In the genomic region with DNA sequence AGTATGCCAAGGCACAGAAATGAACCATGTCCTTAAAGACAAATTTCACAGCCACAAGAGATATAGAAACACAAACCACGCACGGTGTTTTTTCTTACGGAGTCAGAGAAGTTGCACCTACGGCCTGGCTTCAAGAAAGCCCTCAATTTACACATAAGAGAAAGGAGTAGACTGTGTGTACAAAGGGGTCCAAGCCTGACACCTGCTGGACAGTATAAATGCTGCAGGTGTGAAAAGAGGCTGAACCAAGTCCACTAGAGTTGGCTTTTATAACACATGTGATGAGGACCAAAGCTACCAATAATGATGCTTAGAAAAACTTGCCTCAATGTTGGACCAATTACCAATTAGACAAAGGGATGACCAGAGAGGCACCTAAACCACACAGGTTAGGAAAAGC, we compare ENCODE assay signal across 8 mouse cellular contexts. TPM values are rescaled to one million over a fixed set of nuclear protein-coding genes. Genes with fewer than 3 reads are reported as not detected.
A peak's percentile ranks its signal among the peaks of the same experiment; 100 is the strongest.
DNase-seq lines count a peak whose midpoint lies in the region; ATAC-seq and TF ChIP-seq lines count a peak whose summit lies in the region.

No protein-coding gene starts in this region.

- TF ChIP-seq EP300 in liver, embryonic 14.5 days (IDR thresholded peaks at IDR 0.05; ENCODE audit: low read depth) = no peak

- peak; percentile 92 for DNase-seq in 3T3-L1 (ENCODE audit: low read depth, low spot score)
- DNase-seq in liver, embryonic 14.5 days (ENCODE audit: low read depth in 3 of 3, low spot score in 3 of 3) = peak in 2 of 3 experiments; percentile 41 to 44
- peak; percentile 67 for DNase-seq in thymus, postnatal 25 days

- H3K9ac ChIP-seq in forebrain, embryonic 16.5 days (replicated peaks; ENCODE audit: low read depth, low read length) = no peak overlapping the region
- no peak overlapping the region for H3K9ac ChIP-seq in kidney, embryonic 15.5 days
- H3K9ac ChIP-seq in liver, embryonic 14.5 days (replicated peaks) = no peak overlapping the region
- H3K9ac ChIP-seq in neural tube, embryonic 14.5 days (replicated peaks; ENCODE audit: low read depth, low read length) = no peak overlapping the region

- WGBS in forebrain, embryonic 16.5 days = 34% methylated on average over 4 of the region's 4 CpGs
- WGBS in kidney, embryonic 15.5 days = 43% methylated on average over 4 of the region's 4 CpGs
- WGBS in liver, embryonic 14.5 days (ENCODE audit: insufficient replicate concordance) = 48% methylated on average over 4 of the region's 4 CpGs
- 53% methylated on average over 4 of the region's 4 CpGs for WGBS in neural tube, embryonic 14.5 days

- TF ChIP-seq CTCF in E14TG2a.4 (conservative IDR thresholded peaks at IDR 0.05; ENCODE audit: low read length) = peak; percentile 73
- peak; percentile 79 for TF ChIP-seq CTCF in liver, embryonic 14.5 days (IDR thresholded peaks at IDR 0.05; ENCODE audit: low read depth)

- no peaks in the 10 kb centered on the region for H3K9me3 ChIP-seq in E14TG2a.4 (ENCODE audit: low read length)
- no peaks in the 10 kb centered on the region for H3K9me3 ChIP-seq in forebrain, embryonic 16.5 days (ENCODE audit: control insufficient read depth, low read length)
- H3K9me3 ChIP-seq in kidney, embryonic 15.5 days (replicated peaks) = no peaks in the 10 kb centered on the region
- H3K9me3 ChIP-seq in liver, embryonic 14.5 days (ENCODE audit: control insufficient read depth, low read length) = no peaks in the 10 kb centered on the region
- no peaks in the 10 kb centered on the region for H3K9me3 ChIP-seq in neural tube, embryonic 14.5 days (ENCODE audit: control insufficient read depth, low read length)

- H3K4me3 ChIP-seq in E14TG2a.4 (replicated peaks; ENCODE audit: low read length) = no peak overlapping the region
- H3K4me3 ChIP-seq in forebrain, embryonic 16.5 days (replicated peaks; ENCODE audit: low read length) = no peak overlapping the region
- no peak overlapping the region for H3K4me3 ChIP-seq in kidney, embryonic 15.5 days (replicated peaks)
- no peak overlapping the region for H3K4me3 ChIP-seq in liver, embryonic 14.5 days (ENCODE audit: insufficient read depth in 1 of 2, low read depth in 2 of 2, low read length in 2 of 2)
- no peak overlapping the region for H3K4me3 ChIP-seq in neural tube, embryonic 14.5 days (ENCODE audit: low read depth, low read length)

- H3K27me3 ChIP-seq in E14TG2a.4 (ENCODE audit: insufficient read depth, low read length) = no peaks in the 10 kb centered on the region
- no peaks in the 10 kb centered on the region for H3K27me3 ChIP-seq in forebrain, embryonic 16.5 days (replicated peaks; ENCODE audit: control insufficient read depth, insufficient read depth, low read length)
- no peaks in the 10 kb centered on the region for H3K27me3 ChIP-seq in kidney, embryonic 15.5 days
- H3K27me3 ChIP-seq in liver, embryonic 14.5 days (ENCODE audit: control insufficient read depth, insufficient read depth, low read length) = no peaks in the 10 kb centered on the region
- H3K27me3 ChIP-seq in neural tube, embryonic 14.5 days (ENCODE audit: control insufficient read depth, insufficient read depth, low read length) = no peaks in the 10 kb centered on the region

- H3K4me2 ChIP-seq in forebrain, embryonic 16.5 days (ENCODE audit: low read length) = no peak overlapping the region
- H3K4me2 ChIP-seq in kidney, embryonic 15.5 days = no peak overlapping the region
- H3K4me2 ChIP-seq in liver, embryonic 14.5 days (ENCODE audit: low read depth) = no peak overlapping the region
- peak overlapping the region; percentile 29; the same call in 1 of the 2 replicates for H3K4me2 ChIP-seq in neural tube, embryonic 14.5 days (ENCODE audit: low read depth, low read length)

- peaks cover 52% of the 10 kb centered on the region for H3K36me3 ChIP-seq in E14TG2a.4 (ENCODE audit: insufficient read depth, low read length)
- peaks cover 5% of the 10 kb centered on the region; the same call in 1 of the 2 replicates for H3K36me3 ChIP-seq in forebrain, embryonic 16.5 days (ENCODE audit: control insufficient read depth, insufficient read depth)
- H3K36me3 ChIP-seq in kidney, embryonic 15.5 days = peaks cover 27% of the 10 kb centered on the region
- no peaks in the 10 kb centered on the region for H3K36me3 ChIP-seq in liver, embryonic 14.5 days (replicated peaks; ENCODE audit: control insufficient read depth, insufficient read depth, low read depth)
- peaks cover 10% of the 10 kb centered on the region; the same call in 1 of the 2 replicates for H3K36me3 ChIP-seq in neural tube, embryonic 14.5 days (ENCODE audit: control insufficient read depth, insufficient read depth, low read length)

- peak; percentile 18; the same call in 1 of the 2 replicates for ATAC-seq in cerebellum, adult (ENCODE audit: insufficient number of reproducible peaks, low FRiP score, low TSS enrichment)
- 0 out of 2 replicates have a peak, but pooled peaks have one; percentile 26 for ATAC-seq in forebrain, embryonic 16.5 days
- ATAC-seq in kidney, embryonic 15.5 days (replicated peaks; ENCODE audit: low FRiP score) = 0 out of 2 replicates have a peak, but pooled peaks have one; percentile 26
- no peak for ATAC-seq in liver, embryonic 14.5 days (ENCODE audit: insufficient read depth)
- 0 out of 2 replicates have a peak, but pooled peaks have one; percentile 33 for ATAC-seq in neural tube, embryonic 14.5 days (ENCODE audit: low read depth)

- no peak overlapping the region for H3K27ac ChIP-seq in forebrain, embryonic 16.5 days (ENCODE audit: low read length)
- H3K27ac ChIP-seq in kidney, embryonic 15.5 days = no peak overlapping the region
- no peak overlapping the region for H3K27ac ChIP-seq in liver, embryonic 14.5 days
- H3K27ac ChIP-seq in neural tube, embryonic 14.5 days (ENCODE audit: low read depth, low read length) = no peak overlapping the region

- peaks cover 46% of the 10 kb centered on the region for H3K4me1 ChIP-seq in E14TG2a.4 (replicated peaks; ENCODE audit: low read depth, low read length)
- H3K4me1 ChIP-seq in forebrain, embryonic 16.5 days (replicated peaks; ENCODE audit: control insufficient read depth, insufficient read depth, low read length) = peaks cover 15% of the 10 kb centered on the region
- peaks cover 18% of the 10 kb centered on the region for H3K4me1 ChIP-seq in kidney, embryonic 15.5 days
- peaks cover 3 to 8% of the 10 kb centered on the region in 2 experiments; a peak in 3 of 4 replicates for H3K4me1 ChIP-seq in liver, embryonic 14.5 days (replicated peaks; ENCODE audit: control insufficient read depth in 2 of 2, insufficient read depth in 2 of 2, low read length in 1 of 2)
- H3K4me1 ChIP-seq in neural tube, embryonic 14.5 days (ENCODE audit: control insufficient read depth, insufficient read depth, low read length) = peaks cover 20% of the 10 kb centered on the region

RNA-seq across cellular contexts. Expression of gene Cep78, which starts 2.9 kb away (rescaled TPM):
- 33.2 and 36.5 TPM in 2 replicates for polyA plus RNA-seq in forebrain, embryonic 16.5 days (2015; fragmentation: Nextera tagmentation; extraction: Ambion mirVana)
- 27.2 TPM in 2 replicates for polyA plus RNA-seq in kidney, embryonic 15.5 days (2015; fragmentation: Nextera tagmentation; extraction: Ambion mirVana)
- polyA plus RNA-seq in liver, embryonic 14.5 days (2012; rRNA removed) = 3.2 and 5.1 TPM in 2 replicates
- polyA plus RNA-seq in liver, embryonic 14.5 days (2014; fragmentation: Nextera tagmentation; extraction: Ambion mirVana) = 8.7 and 9.8 TPM in 2 replicates
- 30.4 and 34.6 TPM in 2 replicates for polyA plus RNA-seq in neural tube, embryonic 14.5 days (2014; fragmentation: Nextera tagmentation; extraction: Ambion mirVana)

RNA-seq across cellular contexts. Expression of gene Psat1, which starts 34.7 kb away (rescaled TPM):
- 102 and 103 TPM in 2 replicates for polyA plus RNA-seq in forebrain, embryonic 16.5 days (2015; fragmentation: Nextera tagmentation; extraction: Ambion mirVana)
- 93.5 and 107 TPM in 2 replicates for polyA plus RNA-seq in kidney, embryonic 15.5 days (2015; fragmentation: Nextera tagmentation; extraction: Ambion mirVana)
- 65.5 and 82.3 TPM in 2 replicates for polyA plus RNA-seq in liver, embryonic 14.5 days (2012; rRNA removed)
- polyA plus RNA-seq in liver, embryonic 14.5 days (2014; fragmentation: Nextera tagmentation; extraction: Ambion mirVana) = 131 and 148 TPM in 2 replicates
- polyA plus RNA-seq in neural tube, embryonic 14.5 days (2014; fragmentation: Nextera tagmentation; extraction: Ambion mirVana) = 65.9 and 66.7 TPM in 2 replicates
